Mouse (Mus musculus): ENCODE results near the gene Rhoh.

The Rhoh gene

DNA sequence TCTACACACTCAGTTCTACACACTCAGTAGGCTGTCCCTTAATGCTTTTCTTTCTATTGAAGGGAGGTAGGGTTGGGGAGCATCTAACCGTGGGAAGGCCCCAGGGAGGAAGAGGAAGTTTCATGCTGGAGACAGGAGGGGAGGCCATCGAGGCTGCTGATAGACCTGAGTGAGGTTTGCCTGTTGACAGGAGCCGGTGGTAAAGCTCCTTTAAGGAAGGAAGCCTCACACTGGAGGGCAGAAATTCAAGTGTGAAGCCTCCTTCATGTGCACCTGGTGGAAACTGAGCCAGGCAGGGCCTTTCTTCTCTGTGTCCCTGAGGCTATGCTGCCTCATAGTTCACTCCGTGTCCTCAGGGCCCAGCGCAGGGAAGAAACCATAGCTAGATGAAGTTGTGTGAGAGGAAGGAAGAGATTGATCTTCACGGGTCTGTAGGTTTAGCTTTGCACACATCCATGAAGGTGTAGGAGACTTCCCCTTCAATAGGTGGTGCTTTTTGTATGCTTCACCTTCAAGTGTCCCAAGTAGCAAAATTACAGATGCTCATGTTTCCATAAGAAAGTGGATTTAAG lies 34.2 kb downstream of the Rhoh start:
- no peak for DNase-seq (ENCODE audit: low spot score)

DNA sequence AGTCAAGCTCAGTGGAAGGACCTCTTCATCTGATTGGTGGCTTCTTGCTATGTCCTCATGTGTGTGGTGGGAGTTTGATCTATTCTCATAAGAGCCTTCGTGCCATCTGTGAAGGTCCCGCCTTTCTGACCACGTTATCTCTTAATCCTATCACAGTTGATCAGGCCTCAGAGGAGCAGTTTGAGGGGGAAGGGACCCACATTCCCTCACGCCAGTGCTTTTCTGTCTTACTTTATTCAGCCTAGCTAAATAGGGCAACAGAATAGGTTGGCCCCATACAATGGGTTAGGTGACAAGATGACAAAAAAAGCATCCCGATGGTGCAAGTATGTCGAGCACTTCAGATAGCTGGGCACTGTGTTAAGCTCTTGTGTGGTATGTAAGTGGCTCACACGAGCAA lies 34.8 kb downstream of the Rhoh start:
- DNase-seq (ENCODE audit: low spot score): no peak

DNA sequence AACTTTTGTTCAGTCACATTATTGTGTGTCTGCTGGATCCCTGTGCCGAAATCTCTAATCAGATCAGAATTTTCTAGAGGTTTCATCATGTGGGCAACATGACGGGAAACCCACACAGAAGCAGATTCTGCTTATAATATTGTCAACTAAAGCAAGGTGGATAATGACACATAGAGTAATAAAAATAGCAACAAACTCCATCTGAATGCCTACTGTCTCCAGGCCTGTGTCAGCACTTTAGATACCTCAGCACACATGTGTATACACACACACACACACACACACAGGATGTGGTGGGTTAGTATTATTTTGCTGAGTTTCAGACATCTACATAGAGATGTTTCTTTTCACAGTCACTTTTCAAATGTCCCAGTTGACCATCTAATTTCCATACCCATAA lies 36.7 kb downstream of the Rhoh start:
- peak; percentile 41 for DNase-seq (ENCODE audit: low spot score)

DNA sequence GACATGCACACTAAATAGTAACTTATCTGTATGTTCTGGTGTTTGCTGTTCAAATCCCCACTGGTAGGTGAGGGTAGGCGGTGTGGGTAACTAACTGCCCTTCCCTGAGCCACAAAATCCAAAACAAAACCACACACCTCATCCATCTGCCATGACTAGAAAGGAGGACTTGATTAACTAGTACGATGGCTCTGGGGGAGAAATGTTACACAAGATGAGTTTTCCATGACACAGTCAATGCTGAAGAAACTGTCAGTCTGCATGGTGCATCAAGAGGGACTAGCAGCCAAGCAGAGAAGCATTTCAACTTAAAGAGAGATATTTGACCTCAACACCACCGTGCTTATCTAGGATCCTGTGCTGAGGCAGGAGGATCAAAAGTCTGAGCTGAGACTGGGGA lies 37.7 kb downstream of the Rhoh start:
- no peak for DNase-seq (ENCODE audit: low spot score)

DNA sequence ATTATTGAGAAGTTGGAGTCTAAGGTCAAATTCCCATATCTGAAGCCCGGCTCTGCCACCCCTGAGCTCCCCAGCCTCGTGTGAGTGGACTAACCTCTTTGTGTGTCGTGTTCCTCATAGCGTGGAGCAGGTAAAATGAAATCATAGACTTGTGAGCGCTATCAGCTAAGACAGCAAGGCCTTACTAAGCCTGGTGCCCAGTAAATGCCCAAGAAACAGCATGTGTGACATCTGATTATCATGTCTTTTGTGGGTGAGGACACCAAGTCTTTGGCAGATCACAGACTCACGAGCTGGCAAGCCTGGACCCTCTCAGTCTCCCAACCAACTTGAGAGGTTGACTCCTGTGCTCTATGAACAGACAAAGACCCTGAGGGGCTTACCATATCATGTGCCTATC lies 39.1 kb downstream of the Rhoh start:
- no peak for DNase-seq (ENCODE audit: low spot score)

DNA sequence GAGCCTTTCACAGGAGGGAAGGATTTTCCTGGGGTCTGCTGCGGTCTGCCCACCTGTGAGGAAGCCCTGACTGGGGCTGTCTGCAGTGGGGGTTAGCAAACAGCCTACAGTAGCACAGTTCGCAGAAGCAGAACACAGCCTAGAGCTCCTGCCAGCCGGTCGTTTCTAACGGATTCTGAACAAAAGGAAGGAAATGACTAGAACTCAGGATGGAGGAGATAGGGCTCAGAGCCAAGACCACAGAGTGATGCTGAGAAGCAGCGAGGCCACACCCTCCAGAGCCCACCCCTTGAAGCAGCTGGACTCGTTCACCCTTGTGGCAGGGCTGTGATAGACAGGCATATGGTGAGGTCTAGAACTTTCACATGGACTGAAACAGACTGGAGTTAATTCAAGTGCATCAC lies 39.9 kb downstream of the Rhoh start:
- DNase-seq (ENCODE audit: low spot score): peak; percentile 86

DNA sequence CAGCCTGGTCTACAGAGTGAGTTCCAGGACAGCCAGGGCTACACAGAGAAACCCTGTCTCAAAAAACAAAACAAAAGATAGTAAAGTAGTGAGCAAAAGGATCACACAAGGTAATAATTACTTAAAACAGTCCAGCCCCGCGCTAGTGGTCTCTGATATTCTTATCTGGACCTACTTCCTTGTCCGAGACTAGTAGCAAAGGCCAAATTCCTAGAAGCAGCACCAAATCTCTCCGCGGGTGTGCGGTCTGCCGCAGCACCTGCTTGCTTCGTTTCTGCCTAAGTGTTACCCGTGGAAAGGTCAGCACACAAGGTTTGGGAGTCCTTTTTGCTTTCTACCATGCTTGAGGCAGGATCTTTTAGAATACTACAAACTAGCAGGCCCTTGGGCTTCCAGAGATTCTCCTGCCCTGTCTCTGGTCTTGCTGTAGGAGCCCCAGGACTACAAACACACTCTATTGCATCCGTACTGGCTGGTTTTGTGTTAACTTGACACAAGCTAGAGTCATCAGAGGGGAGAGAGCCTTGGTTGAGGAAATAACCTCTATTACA lies 40.9 kb downstream of the Rhoh start:
- no peak for DNase-seq (ENCODE audit: low spot score)

DNA sequence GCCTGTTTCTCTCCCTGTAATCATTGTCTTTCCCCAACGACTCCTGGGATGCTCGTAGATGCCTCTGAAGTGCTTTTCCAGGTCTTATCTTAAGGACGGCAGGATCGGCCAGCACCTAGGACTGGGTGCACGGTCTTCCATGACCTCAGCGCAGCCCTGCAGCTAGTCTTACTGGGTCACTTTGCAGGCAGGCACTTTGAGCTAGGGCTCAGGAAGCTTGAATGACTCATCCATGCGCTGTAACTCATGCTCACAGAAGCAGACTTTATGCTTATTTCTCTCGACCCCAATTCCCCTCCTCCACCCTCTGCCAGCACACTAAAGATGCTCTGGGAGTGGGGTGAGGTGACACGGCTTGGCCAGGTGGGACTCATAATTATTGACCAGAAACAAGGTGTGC lies 41.8 kb downstream of the Rhoh start:
- no peak for DNase-seq (ENCODE audit: low spot score)

DNA sequence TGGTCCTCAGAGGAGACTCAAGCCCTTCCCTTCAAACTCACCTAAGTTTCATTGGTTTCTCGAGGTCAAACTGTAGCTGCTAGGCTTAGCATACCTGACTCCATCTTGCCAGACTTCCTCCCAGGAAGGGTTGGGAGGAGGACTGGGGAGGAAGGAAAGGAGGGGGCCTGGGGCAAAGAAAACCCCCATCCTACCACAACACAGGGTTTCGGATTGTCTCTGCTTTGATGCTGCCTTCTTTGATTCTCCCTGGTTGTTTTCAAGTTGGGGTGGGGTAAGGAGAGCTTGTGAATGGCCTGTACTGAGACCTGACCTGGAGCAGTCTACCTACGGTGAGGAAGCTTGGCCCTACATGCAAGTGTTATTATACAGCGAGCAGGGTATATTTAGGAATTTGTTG lies 43.5 kb downstream of the Rhoh start:
- peak; percentile 83 for DNase-seq (ENCODE audit: low spot score)

DNA sequence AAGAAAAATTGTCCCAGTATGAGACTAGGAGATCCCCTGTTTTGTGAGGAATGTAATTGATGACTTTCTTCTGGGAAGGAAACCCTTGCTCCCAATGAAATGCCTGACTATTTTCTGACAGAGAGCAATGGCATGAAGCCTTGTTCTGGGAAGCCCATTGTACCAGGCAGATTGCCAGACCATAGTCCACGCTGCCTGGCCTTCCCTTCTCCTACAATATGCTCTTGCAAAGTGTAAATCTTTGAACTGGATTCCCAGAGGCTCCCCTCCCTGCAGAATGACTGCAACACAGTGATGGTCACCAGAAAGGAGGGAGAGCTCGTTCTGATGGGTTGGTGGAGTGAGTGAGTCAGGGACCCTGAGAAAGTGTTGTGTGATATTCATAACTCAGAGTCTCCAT lies 47.7 kb downstream of the Rhoh start:
- DNase-seq (ENCODE audit: low spot score): no peak

DNA sequence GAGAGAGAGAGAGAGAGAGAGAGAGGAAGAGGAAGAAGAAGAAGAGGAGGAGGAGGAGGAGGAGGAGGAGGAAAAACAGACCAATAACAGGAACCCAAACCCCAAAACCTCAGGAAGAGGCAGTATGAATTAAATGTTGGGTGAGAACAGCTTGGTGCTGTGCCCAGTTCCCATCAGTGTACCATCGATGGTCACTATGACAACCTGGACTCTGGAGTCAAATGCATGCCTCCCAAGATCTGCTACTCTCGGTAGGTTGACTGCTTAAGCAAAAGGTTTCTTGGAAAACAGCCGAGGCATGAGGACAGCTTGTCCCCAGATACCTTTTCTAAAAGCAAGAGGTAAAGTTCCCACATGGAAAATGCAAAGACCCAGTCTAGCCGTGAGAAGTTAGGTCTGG lies 48.3 kb downstream of the Rhoh start:
- no peak for DNase-seq (ENCODE audit: low spot score)

DNA sequence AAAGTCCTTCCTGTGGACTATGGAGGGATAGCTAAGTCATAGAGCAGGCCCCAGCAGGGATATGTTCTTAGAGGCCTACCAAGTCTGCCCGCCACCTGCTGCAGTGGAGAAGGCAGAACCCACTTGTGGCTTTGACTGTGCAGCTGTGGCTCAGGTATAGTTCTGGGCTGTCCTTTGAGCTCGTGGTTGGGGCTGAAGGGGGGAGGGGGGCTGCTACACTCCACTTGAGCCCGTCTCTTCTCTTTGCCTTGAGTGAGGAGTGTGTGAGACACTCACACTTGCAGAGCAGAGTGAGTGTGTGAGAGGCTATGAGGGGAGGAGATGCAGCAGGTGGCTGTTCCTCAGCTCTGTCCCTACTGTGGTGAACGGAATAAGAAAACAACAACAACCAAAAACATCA lies 49.4 kb downstream of the Rhoh start:
- peak; percentile 64 for DNase-seq (ENCODE audit: low spot score)

DNA sequence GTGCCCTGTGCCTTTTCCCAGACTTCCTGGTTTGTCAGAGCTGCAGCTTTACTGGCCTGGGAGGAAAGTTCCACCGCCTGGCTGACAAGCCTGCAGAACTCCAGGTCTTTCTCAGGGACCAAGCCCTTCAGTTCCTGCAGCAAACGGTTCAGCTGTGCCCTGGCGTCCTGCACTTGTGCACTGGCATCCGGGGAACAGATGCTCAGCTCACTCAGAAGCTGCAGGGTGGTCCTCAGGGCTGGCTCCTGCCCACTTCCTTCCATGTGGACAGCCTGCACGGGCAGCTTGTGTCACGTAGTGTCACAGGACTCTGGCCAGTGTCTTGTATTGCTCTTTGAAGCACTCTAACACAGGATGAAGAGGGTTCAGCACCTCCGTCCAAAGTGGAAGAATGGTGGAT lies 50.7 kb downstream of the Rhoh start:
- DNase-seq (ENCODE audit: low spot score): no peak

DNA sequence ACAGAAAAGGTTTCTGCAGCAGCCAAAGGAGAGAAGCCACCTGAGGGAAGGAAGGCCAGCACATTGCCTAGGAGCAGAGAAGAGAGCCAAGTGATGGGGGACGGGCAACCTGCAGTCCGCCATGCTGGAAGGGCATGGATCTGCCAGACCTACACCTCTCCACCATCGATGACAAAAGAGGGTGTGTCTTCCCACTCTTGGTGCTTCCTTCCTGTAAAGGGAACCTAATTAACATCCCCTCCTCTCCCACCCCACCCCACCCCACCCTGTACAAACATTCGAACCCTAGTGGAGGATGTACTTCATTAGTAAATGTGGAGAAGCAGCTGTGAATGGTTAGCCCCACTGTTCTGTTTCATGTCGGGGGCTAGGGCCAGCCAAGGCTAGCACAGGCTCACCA lies 51.2 kb downstream of the Rhoh start:
- no peak for DNase-seq (ENCODE audit: low spot score)

DNA sequence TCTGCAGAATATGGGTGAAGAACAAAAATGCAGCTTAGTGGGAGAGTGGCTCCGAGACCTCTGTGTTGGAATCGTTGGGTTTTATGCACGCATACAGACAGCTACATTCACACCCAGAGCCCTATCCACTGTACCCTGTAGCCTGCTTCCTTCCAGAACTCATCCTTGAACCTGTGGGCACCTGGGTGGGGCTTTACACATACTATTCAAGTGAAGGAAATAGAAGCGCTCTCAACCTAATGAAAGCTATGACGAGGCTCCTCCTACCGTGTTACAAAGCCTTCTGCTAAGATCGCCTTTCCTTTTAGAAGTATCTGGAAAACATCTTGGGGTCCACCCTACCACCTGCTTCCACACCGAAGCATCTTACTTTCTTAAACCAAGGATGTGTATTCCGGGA lies 52.1 kb downstream of the Rhoh start:
- DNase-seq (ENCODE audit: low spot score): no peak

DNA sequence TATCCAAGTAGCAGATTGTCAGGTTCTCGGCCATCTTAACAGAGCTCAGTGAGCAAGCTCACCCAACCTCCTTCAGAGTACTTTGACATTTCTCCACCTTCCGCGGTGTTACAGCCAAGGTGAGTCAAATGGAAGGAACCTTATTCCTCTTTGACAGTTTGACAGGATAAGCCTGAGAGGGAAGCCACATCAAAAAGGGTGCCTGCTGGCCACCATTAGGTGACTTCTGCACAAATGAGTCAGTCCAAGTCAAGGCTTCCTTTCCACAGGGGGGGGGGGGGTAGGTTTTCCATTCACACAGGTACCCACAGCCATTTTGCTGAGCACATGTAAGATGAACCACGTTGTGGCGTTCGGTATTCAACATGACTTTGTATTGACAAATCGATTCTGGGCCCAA lies 53.3 kb downstream of the Rhoh start:
- DNase-seq (ENCODE audit: low spot score): no peak

DNA sequence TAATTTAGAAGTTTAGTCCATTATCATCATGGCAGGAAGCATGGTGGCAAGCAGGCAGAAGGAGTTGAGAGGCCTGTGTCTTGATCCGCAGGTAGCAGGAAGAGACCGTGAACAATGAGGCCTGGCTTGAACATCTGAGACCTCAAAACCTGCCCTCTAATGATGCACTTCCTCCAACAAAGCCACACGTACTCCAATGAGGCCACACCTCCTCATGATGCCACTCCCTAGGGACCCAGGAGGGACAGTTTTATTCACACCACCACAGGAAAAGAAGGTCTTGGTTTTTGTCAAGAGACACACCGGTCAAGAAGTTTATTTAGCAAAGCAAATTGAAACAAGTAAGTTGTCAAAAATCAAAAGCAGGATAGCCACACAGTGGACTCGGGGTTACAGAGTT lies 55.9 kb downstream of the Rhoh start:
- DNase-seq (ENCODE audit: low spot score): no peak

DNA sequence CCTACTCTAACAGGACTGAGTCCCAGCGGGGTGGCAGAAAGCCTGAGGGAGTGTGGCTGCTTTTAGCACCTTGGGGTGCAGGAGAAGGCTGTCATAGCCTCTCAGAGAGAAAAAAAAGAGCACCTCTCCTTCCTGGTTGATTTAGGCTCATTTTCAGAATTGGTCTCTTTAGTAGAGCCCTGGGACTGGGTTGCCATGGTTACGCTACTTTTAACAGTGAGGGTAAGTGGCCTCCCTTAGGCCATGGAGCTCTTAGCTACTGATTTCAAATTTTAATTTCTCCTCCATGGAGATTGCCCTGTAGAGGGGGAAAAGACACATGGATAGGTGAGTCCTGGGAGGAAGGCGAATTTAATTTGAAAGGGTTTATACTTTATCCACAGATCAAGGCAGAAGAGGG lies 57.6 kb downstream of the Rhoh start:
- no peak for DNase-seq (ENCODE audit: low spot score)

DNA sequence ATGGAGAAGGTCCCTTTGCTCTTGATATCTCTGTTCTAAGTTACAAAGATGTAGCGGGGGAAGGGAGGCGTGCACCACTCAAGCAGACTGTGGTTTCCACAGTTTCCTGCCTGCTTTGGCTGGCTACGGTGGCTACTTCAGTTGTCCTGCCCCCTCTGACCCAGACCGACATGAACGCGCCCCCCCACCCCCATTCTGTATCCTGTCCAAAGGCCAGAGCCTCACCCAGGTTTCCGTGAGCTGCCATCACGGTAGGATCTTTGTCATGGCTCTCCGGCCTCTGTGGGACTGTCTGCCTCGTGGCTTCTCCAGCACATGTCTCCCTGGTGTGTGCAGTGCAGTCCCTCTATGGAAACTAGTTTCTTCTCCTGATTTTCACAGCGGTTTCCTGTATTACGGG lies 58.3 kb downstream of the Rhoh start:
- peak; percentile 53 for DNase-seq (ENCODE audit: low spot score)

DNA sequence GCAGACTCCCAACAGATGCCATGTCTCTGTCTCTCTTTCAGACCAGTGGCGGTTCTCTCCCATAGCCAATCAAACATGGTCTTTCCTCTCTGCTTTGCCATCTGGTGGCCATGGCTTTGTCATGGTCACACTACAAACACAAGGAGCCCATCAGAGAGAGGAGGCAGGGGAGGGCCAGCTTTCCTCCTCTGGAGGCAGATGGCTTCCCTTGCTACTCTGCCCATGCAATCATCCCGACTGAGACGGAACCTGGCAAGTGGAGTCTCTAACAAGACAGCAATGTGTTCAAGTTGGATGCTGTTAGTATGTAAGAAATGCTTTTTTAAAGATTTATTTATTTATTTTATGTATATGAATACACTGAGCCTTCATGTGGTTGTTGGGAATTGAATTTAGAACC lies 58.9 kb downstream of the Rhoh start:
- no peak for DNase-seq (ENCODE audit: low spot score)

DNA sequence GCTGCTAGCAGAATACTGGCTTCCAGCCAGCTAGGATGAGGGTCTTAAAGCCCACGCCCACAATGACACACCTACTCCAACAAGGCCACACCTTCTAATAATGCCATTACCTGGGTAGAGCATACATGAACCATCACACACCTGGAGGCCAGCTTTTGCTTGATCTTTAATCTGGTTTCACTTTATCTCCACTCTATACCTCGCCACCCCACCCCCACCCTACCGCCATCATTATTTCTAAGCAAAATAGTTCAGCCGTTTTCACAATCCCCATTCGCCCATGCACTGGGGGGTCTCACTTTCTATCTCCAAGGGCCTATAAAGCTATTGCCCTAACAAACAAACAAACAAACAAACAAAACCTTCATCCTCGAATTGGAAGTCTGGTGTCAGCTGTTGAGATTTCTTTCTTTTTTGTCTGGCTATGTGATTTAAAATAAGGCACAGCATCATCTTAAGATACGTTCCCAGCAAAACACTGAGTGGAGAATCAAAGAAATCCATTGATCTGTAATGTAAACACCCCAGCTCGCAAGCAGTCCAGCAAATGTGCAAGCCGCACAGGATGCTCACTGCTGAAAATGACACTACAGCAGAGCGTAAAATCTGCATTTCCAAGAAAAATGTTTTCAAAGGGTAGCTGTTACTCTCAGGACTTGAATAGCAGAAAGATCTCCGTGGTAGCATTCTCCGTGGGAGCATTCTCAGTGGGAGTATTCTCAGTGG lies 59.9 kb downstream of the Rhoh start:
- DNase-seq (ENCODE audit: low spot score): no peak

DNA sequence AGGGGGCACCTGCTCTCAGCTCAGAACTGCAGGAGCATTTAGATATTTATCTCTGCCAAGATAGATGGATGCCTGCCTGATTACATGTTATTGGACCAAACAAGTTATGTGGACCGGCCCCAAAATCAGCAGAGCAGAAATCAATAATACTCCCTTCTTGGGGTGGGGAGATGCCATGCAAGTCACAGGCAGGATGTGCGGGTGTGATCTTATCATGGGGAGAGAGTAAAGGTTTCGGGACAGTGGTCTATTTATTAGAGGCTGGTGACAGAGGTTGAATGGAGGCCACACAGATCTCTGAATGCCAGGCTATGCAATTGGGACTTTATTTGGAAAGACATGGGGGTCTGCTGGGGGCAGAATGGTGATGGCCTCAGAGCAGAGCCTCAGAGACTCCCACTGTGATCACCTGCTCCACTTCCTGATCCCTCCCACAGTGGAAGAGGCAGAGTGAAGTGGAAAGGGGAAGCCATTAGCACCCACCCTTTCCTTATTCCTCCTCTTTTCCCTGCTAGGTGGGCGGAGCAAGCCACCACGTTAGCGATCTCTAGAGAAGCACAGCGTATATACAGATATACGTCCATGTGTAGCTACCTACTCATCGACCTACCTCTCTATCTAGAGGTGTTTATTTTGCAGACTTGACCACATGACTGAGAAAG lies 60.6 kb downstream of the Rhoh start:
- peak; percentile 42 for DNase-seq (ENCODE audit: low spot score)

DNA sequence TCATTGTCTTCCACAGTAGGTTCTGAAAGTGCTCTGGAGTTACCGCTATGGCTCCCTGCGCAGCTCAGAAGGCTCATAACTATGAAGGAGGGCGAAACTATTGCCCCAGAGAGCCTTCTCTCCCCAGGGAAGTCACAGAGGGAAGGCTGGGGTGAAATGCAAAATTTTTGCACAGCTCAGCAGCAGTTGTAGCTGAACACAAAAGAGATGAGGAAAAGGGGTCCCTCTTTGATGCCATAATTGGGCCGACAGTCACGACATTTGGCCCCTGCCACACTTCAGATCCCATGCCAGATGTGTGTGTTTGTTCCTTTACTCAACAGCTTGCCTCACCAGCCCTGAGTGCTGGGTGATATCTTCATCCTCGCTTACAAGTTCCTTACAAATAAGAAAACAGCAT lies 65.7 kb downstream of the Rhoh start:
- DNase-seq (ENCODE audit: low spot score): no peak

DNA sequence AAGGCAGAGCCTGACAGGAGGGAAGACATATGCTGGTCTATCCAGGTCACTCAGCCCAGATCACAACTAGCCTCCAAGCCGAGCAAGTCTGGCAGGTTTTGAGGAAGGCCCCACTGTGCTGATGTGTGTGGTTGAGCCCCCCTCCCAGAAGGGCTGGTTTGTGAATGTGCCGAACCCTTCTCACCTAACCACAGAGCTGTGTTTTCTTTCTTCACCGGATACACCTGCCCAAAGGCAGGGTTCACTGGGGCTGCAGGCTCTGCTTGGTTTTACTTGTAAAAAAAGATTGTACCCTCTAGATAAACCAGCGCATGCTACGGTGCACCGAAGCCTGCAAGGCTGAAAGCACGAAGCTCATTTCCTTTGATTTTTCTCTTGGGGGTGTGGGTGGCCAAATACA lies 68.1 kb downstream of the Rhoh start:
- peak; percentile 91 for DNase-seq (ENCODE audit: low spot score)
